Mouse (Mus musculus): ENCODE measurements around the gene Cadm2.

DNA sequence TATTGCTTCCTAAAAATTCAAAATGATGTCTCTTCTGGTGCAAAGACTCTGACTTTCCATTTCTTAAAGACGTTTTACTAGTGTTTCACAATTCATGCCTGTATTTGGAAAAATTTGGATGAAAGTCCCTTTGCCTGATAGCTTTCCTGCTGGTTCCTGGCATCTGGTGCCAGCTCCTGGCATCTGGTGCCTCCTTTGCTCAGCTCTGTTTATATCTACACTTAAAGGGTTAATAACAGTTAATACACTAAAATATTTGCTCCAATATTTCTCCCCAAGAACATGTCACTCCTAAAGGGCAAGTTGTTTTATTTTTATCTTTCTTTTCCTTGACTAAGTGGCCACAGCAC, 969.7 kb downstream of the Cadm2 start:
- TF ChIP-seq TAL1 (IDR thresholded peaks at IDR 0.05; ENCODE audit: low read length), result no peak
- no peak for TF ChIP-seq GATA1 (IDR thresholded peaks at IDR 0.05; ENCODE audit: low read length)
